8 mouse cellular contexts compared by ENCODE assay signal in genomic region chr17:31384968-31385627, GRCm38 (mm10). TPM values are rescaled to one million over a fixed set of nuclear protein-coding genes. Genes with fewer than 3 reads are reported as not detected.
DNase-seq lines count a peak whose midpoint lies in the region; TF ChIP-seq lines count a peak whose summit lies in the region.

No protein-coding gene starts in this region.

- no peak overlapping the region for H3K4me3 ChIP-seq in layer of hippocampus, adult 2 months

- peak; percentile 55 for DNase-seq in brain, embryonic 14.5 days (ENCODE audit: low read depth)
- peak; percentile 54 for DNase-seq in fibroblast of lung, adult 2 months (ENCODE audit: low read depth)
- DNase-seq in heart, postnatal 10 days = peak; percentile 77 to 78
- DNase-seq in lung, postnatal 36 days = peak; percentile 41
- DNase-seq in testis, postnatal 14 days (ENCODE audit: low spot score) = peak; percentile 21
- no peak for DNase-seq in adrenal gland, adult (ENCODE audit: inconsistent age in 2 of 2, low spot score in 1 of 2)
- DNase-seq in ovary, postnatal 14 days (ENCODE audit: low spot score) = no peak
- no peak for DNase-seq in layer of hippocampus, adult 2 months (ENCODE audit: low spot score in 2 of 2)

- no peak for TF ChIP-seq CTCF in brain, embryonic 14.5 days (IDR thresholded peaks at IDR 0.05; ENCODE audit: borderline replicate concordance, extremely low read depth, insufficient read depth, insufficient read length)
- TF ChIP-seq CTCF in layer of hippocampus, adult 2 months (conservative IDR thresholded peaks at IDR 0.05) = no peak

- no peak overlapping the region; the same call in 1 of the 2 replicates for H3K27ac ChIP-seq in layer of hippocampus, adult 2 months

- intact Hi-C loops in heart, postnatal 10 days (cut with DNase I) = loop anchor here (5.0 kb wide), 1 partner anchor 47 kb away; no protein-coding TSS in a partner anchor

- TF ChIP-seq POLR2A in brain, embryonic 14.5 days (IDR thresholded peaks at IDR 0.05; ENCODE audit: borderline replicate concordance, extremely low read depth, insufficient read depth, insufficient read length, poor library complexity, severe bottlenecking) = no peak

RNA-seq across cellular contexts. Expression of gene Pde9a, which starts 0.9 kb away (rescaled TPM):
- polyA plus RNA-seq in brain, embryonic 14.5 days (2012; rRNA removed) = 60.9 and 112 TPM in 2 replicates
- total RNA-seq in heart, postnatal 10 days (2021) = 1 to 10 TPM; 6.8 to 9.2 TPM
- 10 to 100 TPM; 21.8 to 31.9 TPM for total RNA-seq in layer of hippocampus, adult 2 months (2021)

Comparison
In these comparisons a context has a peak if more than half of its experiments do, and no peak if none do; other contexts are left out.
1. DNase-seq: peak in brain, embryonic 14.5 days (single experiment), fibroblast of lung, adult 2 months (single experiment), heart, postnatal 10 days (2 of 2), lung, postnatal 36 days (single experiment) and testis, postnatal 14 days (single experiment); none in adrenal gland, adult (0 of 2), ovary, postnatal 14 days (single experiment) and layer of hippocampus, adult 2 months (0 of 2).